Mouse (Mus musculus): ENCODE measurements around the gene Cfap97.

DNA sequence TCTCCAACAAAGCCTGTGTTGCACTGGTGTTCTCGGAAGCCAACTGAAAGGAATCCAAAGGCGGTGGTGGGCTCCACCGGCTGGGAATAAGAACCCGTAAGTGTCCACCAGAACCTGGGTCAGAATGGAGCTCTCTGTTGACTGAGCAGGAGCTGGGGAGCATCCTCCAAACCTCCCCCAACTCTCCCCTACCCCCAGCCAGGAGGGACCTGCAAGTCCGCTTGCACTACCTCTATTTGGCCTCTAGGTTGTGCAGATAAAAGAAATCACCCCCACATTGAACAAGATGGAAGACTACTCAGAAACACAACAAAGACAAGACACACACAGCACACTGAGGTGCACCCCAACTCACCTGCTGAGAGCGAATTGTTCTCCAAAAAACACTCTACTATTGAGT lies 50.8 kb downstream of the Cfap97 start:
- TF ChIP-seq CTCF (IDR thresholded peaks at IDR 0.05; ENCODE audit: borderline replicate concordance, insufficient read depth, low read length) (no peak), POLR2A (IDR thresholded peaks at IDR 0.05; ENCODE audit: low read depth, low read length) (no peak; the same call in 1 of the 2 replicates)
